Mouse (Mus musculus): ENCODE results near the gene Tmem120a.

DNA sequence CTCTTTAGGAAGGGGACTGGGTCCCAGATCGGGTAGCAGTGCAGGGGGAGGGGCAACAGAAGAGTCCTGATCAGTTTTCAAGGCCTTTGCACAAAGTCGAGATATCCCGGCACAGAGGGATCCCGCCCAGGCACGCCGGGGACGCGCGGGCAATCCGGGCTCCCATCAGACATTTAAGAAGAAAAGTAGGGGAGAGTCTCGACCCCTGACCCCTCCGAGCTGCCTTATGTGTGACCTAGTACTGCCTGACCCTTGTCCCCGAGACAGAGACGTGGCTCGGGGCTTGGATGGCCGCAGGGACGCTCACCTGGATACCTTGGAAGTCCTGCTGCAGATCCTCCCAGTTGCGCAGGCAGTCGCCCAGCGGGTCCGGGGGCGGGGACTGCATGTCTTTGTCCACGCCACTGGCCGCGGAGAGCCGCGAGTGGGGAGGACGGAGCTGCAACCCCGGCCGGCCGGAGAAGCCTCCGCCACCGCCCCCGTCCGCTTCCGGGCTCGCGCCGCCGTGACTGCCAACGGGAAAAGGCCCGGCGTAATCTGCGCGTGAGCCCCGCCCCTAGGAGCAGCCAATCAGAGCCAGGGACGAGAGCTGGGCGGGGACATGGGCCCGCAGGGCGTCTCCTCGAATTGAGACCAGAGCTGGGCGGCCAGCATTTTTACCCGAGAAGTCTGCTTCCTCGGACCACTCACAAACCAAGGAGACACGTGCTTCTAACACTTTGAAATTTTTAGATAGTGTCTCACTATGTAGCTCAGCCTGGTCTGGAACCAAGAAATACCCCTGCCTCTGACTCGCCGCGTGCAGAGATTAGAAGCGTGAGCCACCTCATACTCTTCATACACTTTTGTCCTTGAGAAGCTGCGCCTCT, at the start of gene Tmem120a:
- TF ChIP-seq CTCF (IDR thresholded peaks at IDR 0.05; ENCODE audit: control insufficient read depth, insufficient read depth, insufficient replicate concordance, low read depth, low read length): no peak
- peak; percentile 66 for TF ChIP-seq POLR2A (IDR thresholded peaks at IDR 0.05; ENCODE audit: control insufficient read depth, low read depth, low read length)

Data from testis, adult 2 months (tissue).